Mouse (Mus musculus) stomach, postnatal 0 days (tissue): ENCODE data around the gene Mia2. TPM values are rescaled to one million over a fixed set of nuclear protein-coding genes. Genes with fewer than 3 reads are reported as not detected.

Experiments
- ATAC-seq: fragments of 200-750 bp; cut with Nextera tagmentation; 2 replicates; pipeline ENCODE4 v1.8.0; 2017; ENCODE audit not compliant: low FRiP score, low TSS enrichment
- DNase-seq: peaks from one replicate; pipeline ENCODE4 v3.0.0-alpha.2; 2016; ENCODE audit warnings: low spot score
- H3K27ac ChIP-seq: fragments of 300-500 bp; sonication (generic); replicated peaks from 2 replicates; pipeline ENCODE4 v1.5.1; 2014; ENCODE audit warnings: mild to moderate bottlenecking, control low read depth
- H3K27me3 ChIP-seq: fragments of 300-500 bp; sonication (generic); 2 replicates; pipeline ENCODE4 v1.6.1; 2014; ENCODE audit warnings: low read length; ENCODE audit not compliant: control insufficient read depth, insufficient read depth
- H3K36me3 ChIP-seq: fragments of 300-500 bp; sonication (generic); 2 replicates; pipeline ENCODE4 v1.6.1; 2014; ENCODE audit warnings: low read length, mixed read lengths; ENCODE audit not compliant: control insufficient read depth, insufficient read depth
- H3K4me1 ChIP-seq: fragments of 300-500 bp; sonication (generic); replicated peaks from 2 replicates; pipeline ENCODE4 v1.6.1; 2014; ENCODE audit warnings: antibody characterized with exemption; ENCODE audit not compliant: control insufficient read depth, insufficient read depth
- H3K4me2 ChIP-seq: fragments of 300-500 bp; sonication (generic); replicated peaks from 2 replicates; pipeline ENCODE4 v1.6.1; 2014; ENCODE audit warnings: low read depth, mild to moderate bottlenecking, control low read depth, moderate library complexity
- H3K4me3 ChIP-seq: fragments of 300-500 bp; sonication (generic); 2 replicates; pipeline ENCODE4 v1.5.1; 2014; ENCODE audit warnings: low read depth, low read length, control low read depth
- H3K9ac ChIP-seq: fragments of 300-500 bp; sonication (generic); 2 replicates; pipeline ENCODE4 v1.6.1; 2014; ENCODE audit warnings: mild to moderate bottlenecking, low read length, control low read depth, mixed read lengths
- H3K9me3 ChIP-seq: fragments of 300-500 bp; sonication (generic); 2 replicates; pipeline ENCODE4 v1.6.1; 2016; ENCODE audit warnings: low read length; ENCODE audit not compliant: control insufficient read depth
- CTCF ChIP-seq: IDR thresholded peaks from 2 replicates; pipeline ENCODE4 v1.5.1; 2016; ENCODE audit warnings: antibody characterized with exemption, low read depth, mild to moderate bottlenecking, moderate library complexity
- EP300 ChIP-seq: optimal IDR thresholded peaks from 2 replicates; pipeline ENCODE3; 2016; ENCODE audit warnings: antibody characterized with exemption
- WGBS: fragments of 180-500 bp; shearing (Covaris S2); extraction: QIAGEN DNeasy Blood & Tissue Kit; methylation state at CpG from one replicate; pipeline ENCODE4 v1.1.7; 2014; 5-methylcytosine and 5-hydroxymethylcytosine counted together
- polyA plus RNA-seq: library from polyadenylated mRNA; unstranded; fragments of >200 nt; fragmentation: Nextera tagmentation; extraction: Ambion mirVana; gene quantifications from 2 replicates; pipeline ENCODE4 v1.2.1, GENCODE M21; 2015

The Mia2 gene
- polyA plus RNA-seq, 1 experiment from 2014 or later: 69.4 TPM

DNA sequence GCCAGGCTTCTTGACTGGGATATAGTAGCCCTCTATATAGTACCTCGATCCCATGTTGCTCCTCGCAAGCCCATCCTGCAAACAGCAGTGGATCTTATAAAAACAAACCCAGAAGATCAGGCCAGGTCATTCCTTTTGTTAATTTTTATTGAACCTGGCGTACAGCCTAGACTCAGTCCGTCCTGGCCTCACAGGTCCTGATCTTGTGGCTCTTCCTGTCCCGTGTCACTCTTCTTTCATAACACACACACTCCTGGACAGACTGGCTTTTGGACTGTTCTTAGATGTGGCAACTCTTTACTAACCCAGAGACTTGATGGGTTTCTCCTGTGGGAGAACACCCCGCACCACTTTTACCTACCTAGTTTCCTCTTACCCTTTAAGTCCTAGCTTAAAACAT, 10.3 kb downstream of the Mia2 start:
- ATAC-seq (no peak), DNase-seq (no peak)
- H3K9ac ChIP-seq: no peak overlapping the region
- H3K4me3 ChIP-seq: no peak overlapping the region
- H3K36me3 ChIP-seq: no peaks in the 10 kb centered on the region
- H3K9me3 ChIP-seq: no peaks in the 10 kb centered on the region
- no peak overlapping the region for H3K27ac ChIP-seq
- whole genome bisulfite sequencing: 70% methylated on average over 6 of the region's 6 CpGs
- H3K4me2 ChIP-seq: no peak overlapping the region
- H3K4me1 ChIP-seq: no peaks in the 10 kb centered on the region
- TF ChIP-seq CTCF (no peak), EP300 (no peak)
- no peaks in the 10 kb centered on the region for H3K27me3 ChIP-seq

DNA sequence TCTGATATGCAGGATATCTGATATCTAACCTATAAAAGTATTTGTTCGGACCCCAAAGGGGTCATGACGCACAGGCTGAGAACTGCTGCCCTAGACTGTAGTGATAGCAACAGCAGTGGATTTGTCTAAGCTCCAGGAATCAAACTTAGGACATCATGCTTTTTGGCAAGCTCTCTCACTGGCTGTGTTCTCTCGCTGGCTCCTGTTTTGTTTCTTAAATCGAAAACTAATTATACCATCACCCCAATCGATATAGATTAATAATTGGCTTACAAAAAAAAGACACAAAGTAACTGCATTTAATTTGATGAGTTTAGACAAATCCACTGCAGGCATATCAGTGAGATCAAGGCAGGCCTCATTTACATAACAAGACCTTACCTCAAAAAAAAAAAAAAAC, 10.9 kb downstream of the Mia2 start:
- DNase-seq (no peak), ATAC-seq (no peak)
- WGBS: 74% methylated on average over 5 of the region's 5 CpGs

DNA sequence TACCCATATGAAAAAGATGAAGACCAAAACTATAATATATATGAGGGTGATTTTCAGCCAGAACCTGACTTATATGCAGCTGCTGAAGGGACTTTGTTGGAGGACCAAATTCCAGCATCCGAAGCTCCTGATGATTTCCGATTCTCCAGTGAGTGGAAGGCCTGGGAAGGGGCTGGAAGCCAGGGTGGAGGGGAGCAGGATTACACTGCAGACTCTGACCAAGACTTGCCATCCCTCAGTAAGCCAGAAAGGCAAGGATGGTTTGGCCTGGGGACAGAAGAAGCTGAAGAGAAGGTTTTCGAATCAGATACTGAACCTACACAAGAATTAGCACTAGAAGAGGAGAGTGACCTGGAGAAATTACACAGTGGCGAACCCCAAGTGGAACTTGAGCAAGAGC, 12.3 kb downstream of the Mia2 start:
- Histone ChIP-seq H3K4me2 (no peak overlapping the region), H3K36me3 (no peaks in the 10 kb centered on the region), H3K4me3 (no peak overlapping the region), H3K4me1 (no peaks in the 10 kb centered on the region), H3K9me3 (no peaks in the 10 kb centered on the region), H3K9ac (no peak overlapping the region), H3K27me3 (no peaks in the 10 kb centered on the region), H3K27ac (no peak overlapping the region)
- WGBS: 86% methylated on average over 4 of the region's 4 CpGs
- ATAC-seq: no peak
- TF ChIP-seq EP300 (no peak), CTCF (no peak)
- no peak for DNase-seq

More for the DNA sequence above, 10.9 kb downstream of the Mia2 start:
- H3K4me3 ChIP-seq: no peak overlapping the region
- no peaks in the 10 kb centered on the region for H3K27me3 ChIP-seq
- H3K36me3 ChIP-seq: no peaks in the 10 kb centered on the region
- H3K27ac ChIP-seq: no peak overlapping the region
- H3K9ac ChIP-seq: no peak overlapping the region
- no peak overlapping the region for H3K4me2 ChIP-seq
- no peaks in the 10 kb centered on the region for H3K9me3 ChIP-seq
- H3K4me1 ChIP-seq: no peaks in the 10 kb centered on the region
- TF ChIP-seq CTCF (no peak), EP300 (no peak)

DNA sequence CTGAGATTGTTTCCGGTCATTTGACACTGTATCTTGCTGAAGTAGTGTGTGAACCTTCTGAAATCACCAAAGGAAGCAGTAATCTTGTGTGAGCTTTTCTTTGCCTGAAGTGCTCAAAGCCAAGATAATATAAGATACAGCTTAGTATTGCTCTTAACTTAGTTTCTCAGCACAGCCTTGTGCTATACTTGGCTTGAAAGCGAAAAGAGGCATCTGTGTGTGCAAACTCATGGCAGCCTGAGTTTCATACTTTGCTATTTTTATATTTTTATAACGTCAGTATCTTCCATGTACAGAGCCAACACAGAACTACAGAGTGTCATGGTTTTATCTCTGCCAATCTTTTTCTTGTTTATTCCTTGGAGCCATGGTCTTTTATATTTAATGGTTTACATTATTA, 21.6 kb downstream of the Mia2 start:
- H3K27me3 ChIP-seq: no peaks in the 10 kb centered on the region
- no peak overlapping the region for H3K27ac ChIP-seq
- H3K9me3 ChIP-seq: no peaks in the 10 kb centered on the region
- WGBS: 61% methylated on average over 3 of the region's 3 CpGs
- no peak overlapping the region for H3K4me2 ChIP-seq
- no peak overlapping the region for H3K4me3 ChIP-seq
- H3K9ac ChIP-seq: no peak overlapping the region
- TF ChIP-seq CTCF: no peak
- no peak for TF ChIP-seq EP300
- ATAC-seq: no peak
- DNase-seq: no peak
- no peaks in the 10 kb centered on the region for H3K4me1 ChIP-seq
- H3K36me3 ChIP-seq: no peaks in the 10 kb centered on the region

DNA sequence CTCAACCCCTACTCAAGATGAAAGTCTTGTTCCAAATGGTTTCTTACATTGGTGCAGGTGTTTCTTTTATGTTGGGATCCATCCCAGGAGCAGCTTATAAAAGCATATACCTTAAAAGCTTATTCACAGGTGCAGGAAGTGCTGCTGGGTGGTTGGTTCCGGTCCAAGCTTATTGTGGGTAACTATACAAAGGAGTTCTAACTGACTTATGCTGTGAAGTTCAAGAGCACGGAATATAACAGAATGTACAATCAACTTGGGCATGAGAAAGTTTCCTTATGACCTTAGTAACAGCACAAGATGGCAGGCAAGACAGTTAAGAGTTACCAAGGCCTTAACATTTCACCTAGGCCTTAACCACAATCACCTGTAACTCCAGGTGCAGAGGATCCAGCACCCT, 29.8 kb downstream of the Mia2 start:
- H3K9me3 ChIP-seq: no peaks in the 10 kb centered on the region
- H3K36me3 ChIP-seq: no peaks in the 10 kb centered on the region
- no peak overlapping the region for H3K9ac ChIP-seq
- H3K27ac ChIP-seq: no peak overlapping the region
- DNase-seq (no peak), ATAC-seq (no peak)
- no peak overlapping the region for H3K4me2 ChIP-seq
- 81% methylated on average over 2 of the region's 2 CpGs for WGBS
- H3K4me3 ChIP-seq: no peak overlapping the region
- H3K27me3 ChIP-seq: no peaks in the 10 kb centered on the region
- no peaks in the 10 kb centered on the region for H3K4me1 ChIP-seq
- TF ChIP-seq CTCF (no peak), EP300 (no peak)

DNA sequence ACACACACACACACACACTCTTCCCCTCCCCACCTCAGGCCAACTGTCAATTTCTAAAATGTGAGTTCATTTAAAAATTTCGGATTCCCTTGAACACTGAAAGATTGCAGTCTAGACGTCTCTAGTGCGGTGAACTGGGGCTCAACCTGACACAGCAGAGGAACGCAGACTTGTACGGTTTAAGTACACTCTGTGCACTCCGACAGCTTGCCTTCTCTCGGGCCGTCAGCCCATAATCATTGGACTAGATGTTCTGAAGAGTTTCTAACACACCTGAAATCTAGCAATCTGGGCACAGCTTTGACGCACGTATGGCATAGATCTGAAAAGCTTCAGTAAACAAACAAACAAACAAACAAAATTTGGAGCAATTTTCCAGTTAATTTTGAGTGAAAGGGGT, 32.9 kb downstream of the Mia2 start:
- Histone ChIP-seq H3K27ac (peak overlapping the region; percentile 26), H3K4me2 (no peak overlapping the region)
- no peak for ATAC-seq

More for the DNA sequence above, 32.9 kb downstream of the Mia2 start:
- Histone ChIP-seq H3K27me3 (no peaks in the 10 kb centered on the region), H3K4me3 (no peak overlapping the region), H3K4me1 (peaks cover 5% of the 10 kb centered on the region), H3K9me3 (no peaks in the 10 kb centered on the region), H3K9ac (no peak overlapping the region), H3K36me3 (no peaks in the 10 kb centered on the region)
- WGBS: 63% methylated on average over 10 of the region's 10 CpGs
- DNase-seq: no peak
- TF ChIP-seq EP300 (no peak), CTCF (no peak)
